Mouse (Mus musculus): ENCODE data around the gene Rai1.

Rai1 gene

DNA sequence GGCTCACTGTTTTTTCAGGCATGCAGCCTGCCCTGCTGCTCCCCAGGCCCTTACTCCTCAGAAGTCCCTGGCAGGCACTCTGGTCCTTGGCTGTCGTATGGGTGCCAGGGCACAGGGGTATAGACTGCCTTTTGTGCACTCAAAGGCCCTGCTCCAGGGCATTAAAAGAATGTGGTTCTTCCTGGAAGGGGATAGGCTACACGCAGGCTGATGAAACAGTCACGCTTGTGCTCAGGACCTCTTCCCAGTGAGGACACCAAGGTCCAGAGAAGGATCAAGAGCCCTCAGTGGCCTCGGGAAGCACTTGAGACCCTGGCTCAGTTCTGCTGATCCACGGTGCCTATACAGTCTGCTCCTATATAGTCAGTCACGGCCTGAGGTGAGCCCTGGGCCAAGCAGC, 108.5 kb downstream of the Rai1 start:
- DNase-seq (ENCODE audit: extremely low spot score, low read depth, low spot score): no peak

DNA sequence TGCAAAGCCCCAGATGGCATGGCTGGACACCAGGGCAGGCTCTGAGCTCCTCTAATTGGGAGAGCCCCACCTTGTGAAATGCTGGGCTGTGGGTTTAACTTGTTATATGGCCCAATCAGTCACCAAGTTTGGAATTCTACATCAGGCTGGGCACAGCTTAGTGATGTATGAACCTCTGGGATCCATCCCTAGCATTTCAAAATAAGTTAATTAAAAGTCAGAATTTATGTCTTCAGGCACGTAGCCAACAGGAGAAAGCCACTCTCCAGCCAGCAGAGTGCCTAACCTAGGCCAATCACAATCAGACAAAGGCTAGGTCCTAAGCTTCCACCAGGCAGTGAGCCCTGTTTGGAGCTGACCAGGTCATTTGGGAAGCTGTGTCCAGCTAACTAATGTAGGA, 111.9 kb downstream of the Rai1 start:
- DNase-seq (ENCODE audit: extremely low spot score, low read depth, low spot score): no peak

DNA sequence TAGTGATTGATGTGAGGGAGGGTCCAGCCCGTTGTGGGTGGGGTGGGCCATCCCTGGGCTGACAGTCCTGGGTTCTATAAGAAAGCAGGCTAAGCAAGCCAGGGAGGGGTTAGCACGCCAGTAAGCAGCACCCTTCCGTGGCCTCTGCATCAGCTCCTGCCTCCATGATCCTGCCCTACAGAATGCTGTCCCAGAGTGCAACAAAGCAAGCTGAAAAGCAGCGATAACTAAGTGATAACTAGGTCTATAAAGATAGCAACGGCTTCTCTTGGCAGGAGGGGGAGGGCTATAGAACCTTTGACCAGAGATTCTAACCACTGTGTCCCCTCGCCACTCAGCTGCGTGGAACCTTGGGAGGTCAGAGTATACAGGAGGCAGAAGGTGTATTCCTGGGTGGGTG, 112.7 kb downstream of the Rai1 start:
- no peak for DNase-seq (ENCODE audit: extremely low spot score, low read depth, low spot score)

DNA sequence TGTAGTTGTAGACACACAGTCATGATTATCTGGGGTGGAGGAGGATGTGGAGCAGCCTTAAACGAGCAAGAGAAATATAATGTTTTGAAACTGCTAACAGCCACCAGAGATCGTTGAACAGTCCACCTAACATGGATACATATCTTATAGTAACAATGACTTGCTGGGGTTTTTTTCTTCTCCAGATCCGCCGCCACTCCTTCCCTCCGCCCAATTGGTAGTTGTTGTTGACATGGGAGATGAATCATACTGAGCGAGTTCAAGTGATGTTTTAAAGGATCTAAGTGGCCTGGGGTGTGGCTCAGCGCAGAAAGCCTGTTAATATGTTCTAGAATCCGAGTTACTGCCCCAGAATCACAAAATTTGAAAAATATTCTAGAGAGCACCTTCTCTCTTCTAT, 114.8 kb downstream of the Rai1 start:
- DNase-seq (ENCODE audit: extremely low spot score, low read depth, low spot score): no peak

DNA sequence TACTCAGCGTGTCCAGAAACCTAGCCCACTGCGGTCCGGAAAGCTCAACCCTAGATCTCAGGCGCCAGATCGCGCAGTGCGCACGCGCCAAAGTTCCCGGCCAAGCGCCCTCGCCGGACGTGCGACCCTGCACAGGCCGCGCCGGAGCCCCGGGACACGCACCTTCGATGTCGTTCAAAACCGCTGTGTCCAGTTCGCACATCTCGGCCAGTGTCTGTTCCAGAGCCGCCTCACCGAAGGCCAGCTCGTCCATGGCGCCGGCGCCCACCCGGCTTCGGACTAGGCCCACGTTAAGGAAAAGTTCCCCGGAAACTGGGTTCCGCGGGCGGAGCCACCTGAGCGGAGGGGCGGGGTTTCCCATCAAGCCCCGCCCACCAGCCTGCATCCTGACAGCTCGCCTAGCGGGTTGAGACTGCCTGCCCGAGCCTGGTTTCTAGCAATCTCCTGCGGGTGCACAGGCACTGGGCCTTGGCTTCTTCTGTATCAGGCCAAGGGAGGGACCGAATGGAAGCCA, 115.5 kb downstream of the Rai1 start:
- DNase-seq (ENCODE audit: extremely low spot score, low read depth, low spot score): peak; percentile 69

DNA sequence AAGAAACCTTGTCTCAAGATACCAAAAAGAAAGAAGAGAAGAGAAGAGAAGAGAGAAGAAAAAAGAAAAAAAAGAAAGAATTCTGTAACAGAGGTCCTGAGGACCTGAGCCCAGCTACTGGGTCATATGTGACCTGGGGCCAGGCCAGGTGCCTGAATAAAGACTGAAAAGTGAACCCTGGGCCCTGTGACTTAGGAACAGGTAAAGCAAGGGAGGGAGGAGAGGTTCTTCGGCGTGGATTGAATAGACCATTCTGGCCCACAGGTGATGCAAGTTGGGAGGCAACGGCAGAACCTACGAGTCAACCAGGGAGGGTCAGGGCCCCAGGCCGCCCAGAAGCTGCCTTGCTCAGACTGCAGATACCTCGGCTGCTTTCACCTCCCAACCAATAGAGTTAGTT, 116.6 kb downstream of the Rai1 start:
- DNase-seq (ENCODE audit: extremely low spot score, low read depth, low spot score): no peak

DNA sequence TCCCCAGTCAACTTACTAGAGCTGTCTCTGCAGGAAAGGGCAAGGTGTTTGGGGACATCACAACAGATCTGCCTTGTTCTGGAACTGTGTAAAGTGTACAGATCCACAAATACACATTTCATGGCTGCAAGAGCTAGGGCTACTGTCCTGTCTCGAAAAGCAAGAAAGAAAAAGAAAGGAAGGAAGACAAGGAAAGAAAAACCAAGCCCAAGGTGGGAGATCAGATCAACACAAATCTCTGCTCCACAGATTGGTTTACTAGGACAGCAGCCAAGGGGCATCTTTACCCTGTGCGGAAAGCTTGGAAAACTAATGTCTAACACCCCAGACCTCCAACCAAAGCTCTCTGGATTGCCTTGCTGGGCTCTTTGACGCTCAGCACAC, 117.3 kb downstream of the Rai1 start:
- no peak for DNase-seq (ENCODE audit: extremely low spot score, low read depth, low spot score)

DNA sequence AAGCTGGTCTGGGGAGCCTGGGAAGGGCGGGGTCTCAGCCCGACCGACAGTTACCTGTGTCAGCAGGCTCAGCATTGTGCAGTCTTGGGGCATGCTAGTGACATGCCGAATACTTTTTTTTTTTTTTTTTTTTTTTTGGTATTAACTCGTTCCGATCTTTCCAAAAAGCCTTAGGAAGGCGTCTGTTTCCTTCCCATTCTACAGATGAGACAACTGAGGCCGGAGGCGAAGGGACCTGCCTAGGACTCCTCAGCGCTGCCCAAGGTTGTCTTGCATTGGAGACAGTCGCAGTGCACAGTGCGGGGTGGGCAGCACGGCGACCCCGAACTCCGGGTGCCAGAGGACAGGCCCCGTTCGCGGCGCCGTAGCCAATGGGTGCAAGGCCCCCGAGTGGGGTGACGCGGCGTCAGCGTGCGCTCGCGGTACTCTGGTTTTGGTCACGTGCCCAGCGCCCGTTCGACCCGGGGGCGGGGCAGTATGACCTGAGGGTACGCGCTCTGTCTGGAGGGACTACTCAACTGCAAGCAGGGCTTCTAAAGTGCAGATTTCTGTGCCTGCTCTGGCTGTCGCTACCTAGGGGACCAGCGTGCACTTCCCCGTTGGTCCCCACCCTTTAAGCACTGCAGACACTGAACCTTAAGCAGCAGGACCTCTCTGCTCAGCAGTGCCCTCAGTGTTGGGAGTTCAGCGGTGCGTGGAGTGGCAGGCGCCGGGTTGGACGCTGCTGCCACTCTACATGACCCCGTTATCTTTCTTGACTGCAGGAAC, 117.8 kb downstream of the Rai1 start, which contains the start of gene Srebf1:
TSS of gene Srebf1 (minus strand) at position 113 of the 768 bp plus-strand sequence.
- DNase-seq (ENCODE audit: extremely low spot score, low read depth, low spot score): no peak

DNA sequence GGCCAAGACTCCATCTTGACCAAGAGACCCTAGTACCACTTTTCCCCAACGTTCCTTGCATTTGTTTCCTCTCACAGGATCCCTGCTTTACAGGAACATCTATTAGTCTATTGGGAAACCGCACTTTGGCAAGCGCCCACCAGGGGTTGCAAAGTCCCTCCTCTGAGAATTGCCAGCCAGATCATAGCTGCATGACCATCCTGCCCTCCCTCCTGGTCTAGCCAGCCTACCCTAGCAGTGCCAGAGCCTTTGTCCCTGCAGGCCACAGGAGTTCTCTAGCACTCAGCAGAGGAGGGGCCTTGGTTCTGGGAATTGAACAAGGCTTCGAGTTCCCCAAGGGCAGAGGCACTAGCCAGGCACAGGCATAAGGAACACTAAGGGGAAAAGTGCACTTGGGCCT, 119.9 kb downstream of the Rai1 start:
- DNase-seq (ENCODE audit: extremely low spot score, low read depth, low spot score): no peak

DNA sequence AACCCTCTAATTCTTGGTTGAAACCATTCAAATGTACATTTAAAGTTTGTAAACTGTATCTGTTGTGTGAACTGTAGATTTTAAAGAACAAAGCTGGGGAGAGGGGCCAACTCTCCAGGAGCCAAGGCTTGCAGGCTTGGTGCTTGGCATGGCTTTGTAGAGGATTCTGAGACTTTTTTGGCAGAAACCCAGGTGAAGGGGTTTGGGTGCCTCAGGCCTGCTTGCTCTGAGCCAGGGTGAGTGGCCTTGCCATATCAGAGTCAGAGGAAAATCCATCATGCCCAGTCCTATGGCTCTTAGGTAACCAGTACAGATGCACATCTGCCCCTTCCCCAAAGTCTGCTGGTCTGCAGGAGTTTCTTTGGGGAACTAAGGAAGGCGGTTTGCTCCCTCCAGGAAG, 121.1 kb downstream of the Rai1 start:
- DNase-seq (ENCODE audit: extremely low spot score, low read depth, low spot score): no peak

DNA sequence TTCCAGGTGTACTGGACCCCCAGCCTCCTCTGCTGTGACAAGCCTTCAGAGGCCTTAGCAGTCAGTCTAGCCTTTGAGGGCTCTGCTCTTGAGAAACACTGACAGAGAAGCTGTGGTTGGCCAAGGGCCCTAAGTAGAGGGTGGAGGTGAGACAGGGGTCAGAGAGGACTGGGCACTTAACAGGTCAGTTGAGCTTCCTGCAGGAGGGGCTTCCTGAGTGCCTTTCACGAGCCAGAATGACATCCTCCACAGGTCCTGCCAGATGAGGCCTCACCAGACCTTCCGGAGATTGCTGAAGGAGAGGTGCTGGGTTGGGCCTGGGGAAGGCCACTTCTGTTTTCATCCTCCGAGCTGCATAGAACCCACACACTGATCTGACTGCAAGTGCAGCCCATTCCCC, 123.7 kb downstream of the Rai1 start:
- DNase-seq (ENCODE audit: extremely low spot score, low read depth, low spot score): no peak

DNA sequence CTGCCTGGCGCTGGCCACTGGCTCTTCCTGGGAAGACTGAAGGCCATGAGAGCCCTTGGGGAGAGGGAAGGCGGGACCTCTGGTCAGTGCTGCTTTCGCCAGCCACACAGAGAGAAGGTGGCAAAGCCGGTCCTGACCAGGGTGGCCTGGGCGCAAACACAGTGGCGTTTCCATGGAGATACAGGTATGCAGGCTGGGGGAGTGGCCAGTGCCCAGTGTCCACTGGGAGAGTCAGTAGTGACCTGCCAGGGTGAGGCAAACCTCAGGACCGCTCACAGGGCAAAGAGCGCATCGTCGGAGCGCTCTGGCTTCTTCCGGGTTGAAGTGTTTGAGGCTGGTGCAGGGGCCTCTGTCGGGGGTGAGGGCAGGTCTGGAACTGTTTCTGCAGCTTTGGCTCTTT, 125.0 kb downstream of the Rai1 start:
- DNase-seq (ENCODE audit: extremely low spot score, low read depth, low spot score): no peak

DNA sequence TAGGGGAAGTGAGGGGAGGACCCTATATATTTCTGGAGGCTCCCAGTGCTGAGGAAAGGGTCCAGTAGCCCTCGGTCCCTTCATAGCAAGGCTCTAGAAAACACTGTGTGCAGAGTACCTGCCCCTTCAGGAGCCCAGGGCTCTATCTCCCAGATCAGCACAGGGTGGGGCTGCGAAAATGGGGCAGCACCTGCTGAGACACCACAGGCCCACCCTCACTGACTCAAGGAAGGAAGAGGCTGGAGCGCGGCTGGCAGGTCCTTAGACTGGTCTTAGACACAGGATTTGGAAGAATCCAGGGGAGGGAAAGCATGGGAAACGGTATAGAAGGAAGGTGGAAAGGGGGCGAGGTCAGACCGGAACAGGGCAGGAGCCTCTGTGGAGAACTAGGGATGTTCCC, 125.7 kb downstream of the Rai1 start:
- no peak for DNase-seq (ENCODE audit: extremely low spot score, low read depth, low spot score)

DNA sequence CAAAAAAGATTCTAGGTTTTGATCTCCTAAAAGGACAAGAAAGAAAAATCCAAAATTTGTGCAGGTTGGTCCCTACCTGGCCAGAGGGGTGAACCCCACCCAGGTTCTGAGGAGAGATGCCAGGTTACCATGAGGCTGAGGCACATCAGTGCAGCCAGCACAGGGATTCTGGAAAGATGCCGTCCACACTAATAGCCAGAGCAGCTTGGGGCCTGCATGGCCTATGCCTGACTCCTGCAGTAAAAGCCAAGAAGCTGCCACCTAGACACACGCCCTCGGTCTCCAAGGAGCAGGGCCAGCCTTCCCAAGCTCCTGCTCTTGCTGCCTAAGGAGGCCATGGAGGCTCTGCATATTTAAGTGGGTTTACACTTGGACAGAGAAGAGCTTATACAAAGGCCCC, 126.5 kb downstream of the Rai1 start:
- DNase-seq (ENCODE audit: extremely low spot score, low read depth, low spot score): no peak

DNA sequence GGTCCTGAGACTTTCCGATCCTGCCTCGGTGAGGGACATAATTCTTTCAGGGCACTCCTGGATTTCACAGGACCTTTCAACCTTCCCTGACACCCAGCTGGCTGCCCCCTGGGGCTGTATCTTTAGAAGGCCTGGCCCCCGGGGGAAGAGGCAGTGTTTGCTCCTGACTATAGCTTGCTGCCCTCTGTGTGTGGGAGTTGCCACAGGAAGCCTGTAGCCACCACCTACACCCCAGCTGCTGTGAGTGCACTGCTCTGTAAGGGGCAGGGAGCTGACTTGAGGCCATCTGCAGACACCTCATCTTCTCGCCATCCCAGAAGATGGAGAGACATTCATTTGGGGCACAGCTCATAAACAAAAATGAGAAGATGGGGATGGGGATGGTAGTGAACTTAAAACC, 127.1 kb downstream of the Rai1 start:
- DNase-seq (ENCODE audit: extremely low spot score, low read depth, low spot score): no peak

DNA sequence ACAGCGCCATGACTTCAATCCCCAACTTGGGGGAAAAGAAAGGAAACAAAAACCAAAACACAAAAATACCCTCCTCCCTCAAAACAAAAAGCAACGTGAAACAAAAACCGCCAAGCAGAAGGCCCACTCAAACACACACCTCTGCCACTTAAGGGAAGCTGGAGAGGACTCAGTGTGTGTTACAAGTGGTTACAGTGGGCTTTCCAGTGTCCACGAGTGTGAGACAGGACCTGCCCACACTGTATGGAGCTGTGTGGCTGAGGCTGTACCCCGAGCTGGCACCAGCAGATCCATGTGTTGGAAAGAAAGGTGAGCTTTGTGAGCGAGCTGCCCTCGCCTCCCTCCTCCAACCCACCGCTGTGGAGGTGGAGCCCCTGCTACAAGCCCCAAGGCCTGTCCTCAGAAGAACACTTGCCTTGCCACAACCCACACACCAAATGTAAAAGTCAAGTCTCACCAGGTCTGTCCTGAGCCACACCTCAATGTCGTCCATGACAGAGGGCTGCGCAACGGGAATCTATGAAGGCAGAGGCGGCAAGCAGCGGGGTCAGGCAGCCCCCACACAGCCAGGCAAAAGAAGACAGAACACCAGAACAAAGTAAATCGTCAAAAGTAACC, 127.7 kb downstream of the Rai1 start:
- no peak for DNase-seq (ENCODE audit: extremely low spot score, low read depth, low spot score)

DNA sequence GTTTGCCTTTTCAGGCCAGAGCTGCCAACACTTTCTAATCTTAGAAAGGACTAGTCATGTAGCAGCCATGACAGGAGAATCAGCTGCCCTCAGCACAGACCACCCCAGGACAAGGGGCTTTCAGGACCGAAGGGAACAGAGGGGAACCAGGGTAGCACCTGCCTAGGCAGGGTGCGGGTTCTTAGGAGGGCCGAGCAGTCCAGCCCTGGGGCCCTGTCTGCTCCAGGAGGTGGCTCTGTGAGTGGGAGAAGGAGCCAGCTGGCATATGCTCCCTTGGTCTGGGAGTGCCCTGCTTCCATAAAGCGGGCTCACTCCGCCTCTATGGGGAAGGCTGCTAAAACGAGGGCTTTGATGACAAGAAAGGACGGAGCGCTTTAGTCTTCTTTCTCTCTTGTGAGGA, 128.4 kb downstream of the Rai1 start:
- DNase-seq (ENCODE audit: extremely low spot score, low read depth, low spot score): no peak

DNA sequence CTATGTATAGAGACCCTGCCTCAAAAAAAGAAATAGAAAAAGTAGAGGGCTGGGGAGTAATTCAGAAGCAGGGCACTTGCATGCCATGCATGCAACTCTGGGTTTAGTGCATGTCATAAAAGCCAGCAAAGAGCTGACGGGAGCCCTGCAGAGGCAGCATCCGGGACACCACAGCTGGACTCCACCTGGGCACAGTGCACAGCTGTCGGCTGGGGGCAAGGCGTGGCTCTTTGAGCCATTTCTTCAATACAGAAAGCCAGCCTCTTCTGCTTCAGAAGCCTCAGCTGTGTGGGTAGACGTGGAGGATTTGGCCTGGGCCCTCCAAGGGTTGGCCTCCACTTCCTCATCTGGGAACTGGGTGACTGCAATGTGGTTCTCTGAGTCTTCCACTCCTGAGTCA, 130.5 kb downstream of the Rai1 start:
- DNase-seq (ENCODE audit: extremely low spot score, low read depth, low spot score): no peak

DNA sequence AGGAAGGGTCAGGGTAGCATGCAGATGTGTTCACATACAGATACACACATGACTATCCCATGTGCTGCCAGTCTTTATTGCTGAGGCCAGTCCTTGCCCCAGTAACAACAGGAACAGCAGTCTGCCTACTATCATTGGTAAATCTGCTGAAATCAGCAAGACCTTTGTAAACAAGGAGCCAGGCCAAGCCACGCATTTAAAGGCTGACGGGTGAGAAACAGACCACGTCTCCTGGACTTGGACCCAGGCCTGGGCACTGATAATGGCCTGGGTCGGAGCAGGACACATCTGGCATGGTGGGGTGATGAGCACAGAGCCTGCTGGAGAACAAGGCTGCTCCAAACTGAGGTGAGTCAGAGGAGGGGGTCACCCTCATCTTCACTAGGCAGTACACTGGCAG, 135.7 kb downstream of the Rai1 start:
- DNase-seq (ENCODE audit: extremely low spot score, low read depth, low spot score): no peak

DNA sequence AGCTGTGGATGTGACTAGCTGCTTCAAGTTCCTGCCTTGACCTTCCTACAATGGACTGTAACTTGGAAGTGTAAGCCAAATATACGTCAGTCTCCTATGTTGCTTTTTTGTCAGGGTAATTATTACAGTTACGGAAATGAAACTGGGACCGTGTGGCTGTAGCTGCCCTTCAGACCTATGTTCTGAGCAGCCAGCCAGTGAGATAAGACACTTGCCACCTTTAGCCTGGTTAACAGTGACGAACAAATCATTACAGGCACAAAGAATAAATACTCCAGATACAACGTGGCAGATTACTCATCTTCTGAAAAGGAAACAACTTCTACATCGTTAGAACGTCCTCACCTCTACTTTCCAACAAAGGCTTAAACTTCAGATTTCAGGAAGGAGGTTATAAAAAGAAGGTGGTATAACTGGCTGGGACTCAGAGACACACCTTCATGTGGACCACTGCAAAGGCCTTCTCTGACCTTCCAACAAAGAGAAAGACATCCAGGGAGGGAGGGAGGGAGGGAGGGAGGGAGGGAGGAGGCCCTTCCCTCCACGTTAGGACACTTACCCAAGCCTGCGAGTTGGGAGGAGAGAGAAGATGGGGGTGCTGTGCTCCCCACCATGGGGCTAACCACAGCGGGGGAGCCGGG, 139.8 kb downstream of the Rai1 start:
- DNase-seq (ENCODE audit: extremely low spot score, low read depth, low spot score): no peak

DNA sequence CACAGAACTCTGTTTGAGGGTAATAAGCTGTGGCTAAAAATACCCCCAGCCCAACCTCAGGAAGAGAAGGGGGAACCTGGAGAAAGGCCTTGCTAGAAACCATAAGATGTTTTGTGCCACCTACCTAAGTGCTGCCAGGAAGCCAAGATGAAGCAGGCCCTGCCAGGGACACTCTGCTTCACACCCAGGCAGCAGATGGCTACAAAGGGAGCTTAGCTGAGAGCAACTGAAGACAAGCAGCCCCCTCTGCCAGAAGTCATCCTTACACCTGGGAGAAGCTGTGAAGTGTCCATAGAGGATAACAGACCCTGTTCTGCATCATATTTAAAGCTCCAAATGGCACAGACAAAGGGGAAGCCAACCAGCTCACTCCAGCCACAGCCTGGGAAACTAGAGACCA, 141.3 kb downstream of the Rai1 start:
- no peak for DNase-seq (ENCODE audit: extremely low spot score, low read depth, low spot score)
